Mouse (Mus musculus) stomach, postnatal 0 days (tissue): ENCODE data around the gene Cd72.

Experiments used
- CTCF ChIP-seq: IDR thresholded peaks from 2 replicates; pipeline ENCODE4 v1.5.1; 2016; ENCODE audit warnings: antibody characterized with exemption, low read depth, mild to moderate bottlenecking, moderate library complexity
- EP300 ChIP-seq: optimal IDR thresholded peaks from 2 replicates; pipeline ENCODE3; 2016; ENCODE audit warnings: antibody characterized with exemption

GRCm38 (mm10) chr4:43456470-43456869 is 2.0 kb upstream of the Cd72 start:
- TF ChIP-seq CTCF (no peak), EP300 (no peak)
